Mouse (Mus musculus): ENCODE data around the gene Angptl7. TPM values are rescaled to one million over a fixed set of nuclear protein-coding genes. Genes with fewer than 3 reads are reported as not detected.

Gene Angptl7
- 10 to 100 TPM; 23.9 to 72.0 TPM for total RNA-seq (2021)
- long read RNA-seq, experiment 1, transcript Angptl7-201 (5 exons, 2,157 nt): major isoform, 144 of 200 reads
- long read RNA-seq, experiment 1, partial matches to known transcripts: 1 of 200 reads
- long read RNA-seq, experiment 1, other reads (novel, unspliced or antisense): 55 of 200 reads
- long read RNA-seq, experiment 2, transcript Angptl7-201 (5 exons, 2,157 nt): major isoform, 106 of 140 reads
- long read RNA-seq, experiment 2, partial matches to known transcripts: 2 of 140 reads
- long read RNA-seq, experiment 2, other reads (novel, unspliced or antisense): 32 of 140 reads

- DNase-seq: no peak
- intact Hi-C loops (cut with DNase I; ENCODE audit: low total_unique reads): no loop called here
Measured at GRCm38 (mm10) chr4:148500410-148500867, at the start of gene Angptl7. Angptl7 (minus strand) TSS chr4:148500460.

GRCm38 (mm10) chr4:148549106-148549505 lies 48.8 kb upstream of the Angptl7 start:
- no peak for DNase-seq
- intact Hi-C loops (cut with DNase I; ENCODE audit: low total_unique reads): loop anchor here (10.0 kb wide), 1 partner anchor 74 kb away; no protein-coding TSS in a partner anchor

- intact Hi-C loops (cut with DNase I; ENCODE audit: low total_unique reads): no loop called here
- no peak for DNase-seq
Measured at GRCm38 (mm10) chr4:148535876-148536275, 35.6 kb upstream of the Angptl7 start.

- no peak for DNase-seq
- intact Hi-C loops (cut with DNase I; ENCODE audit: low total_unique reads): no loop called here
Measured at GRCm38 (mm10) chr4:148533613-148534328, 33.5 kb upstream of the Angptl7 start.

GRCm38 (mm10) chr4:148532516-148532915 lies 32.3 kb upstream of the Angptl7 start:
- no peak for DNase-seq
- intact Hi-C loops (cut with DNase I; ENCODE audit: low total_unique reads): no loop called here

- intact Hi-C loops (cut with DNase I; ENCODE audit: low total_unique reads): no loop called here
- DNase-seq: no peak
Measured at GRCm38 (mm10) chr4:148531341-148531740, 31.1 kb upstream of the Angptl7 start.

- intact Hi-C loops (cut with DNase I; ENCODE audit: low total_unique reads): no loop called here
Measured at GRCm38 (mm10) chr4:148530778-148531177, 30.5 kb upstream of the Angptl7 start.

GRCm38 (mm10) chr4:148530351-148530750 lies 30.1 kb upstream of the Angptl7 start:
- intact Hi-C loops (cut with DNase I; ENCODE audit: low total_unique reads): no loop called here
- DNase-seq: no peak

More at GRCm38 (mm10) chr4:148530778-148531177, 30.5 kb upstream of the Angptl7 start:
- DNase-seq: no peak

- DNase-seq: peak; percentile 50
- intact Hi-C loops (cut with DNase I; ENCODE audit: low total_unique reads): no loop called here
Measured at GRCm38 (mm10) chr4:148527158-148527910, 27.1 kb upstream of the Angptl7 start.

- intact Hi-C loops (cut with DNase I; ENCODE audit: low total_unique reads): no loop called here
Measured at GRCm38 (mm10) chr4:148523538-148523937, 23.3 kb upstream of the Angptl7 start.

GRCm38 (mm10) chr4:148518235-148518795 lies 18.1 kb upstream of the Angptl7 start:
- no peak for DNase-seq
- intact Hi-C loops (cut with DNase I; ENCODE audit: low total_unique reads): no loop called here

More at GRCm38 (mm10) chr4:148523538-148523937, 23.3 kb upstream of the Angptl7 start:
- DNase-seq: peak; percentile 33

- intact Hi-C loops (cut with DNase I; ENCODE audit: low total_unique reads): no loop called here
- DNase-seq: no peak
Measured at GRCm38 (mm10) chr4:148517809-148518208, 17.5 kb upstream of the Angptl7 start.

GRCm38 (mm10) chr4:148515313-148515712 lies 15.1 kb upstream of the Angptl7 start:
- no peak for DNase-seq
- intact Hi-C loops (cut with DNase I; ENCODE audit: low total_unique reads): no loop called here

- intact Hi-C loops (cut with DNase I; ENCODE audit: low total_unique reads): no loop called here
- peak; percentile 52 for DNase-seq
Measured at GRCm38 (mm10) chr4:148513021-148513559, 12.8 kb upstream of the Angptl7 start.

GRCm38 (mm10) chr4:148511334-148511733 lies 11.1 kb upstream of the Angptl7 start:
- no peak for DNase-seq
- intact Hi-C loops (cut with DNase I; ENCODE audit: low total_unique reads): no loop called here

- peak; percentile 50 for DNase-seq
- intact Hi-C loops (cut with DNase I; ENCODE audit: low total_unique reads): no loop called here
Measured at GRCm38 (mm10) chr4:148510691-148511090, 10.4 kb upstream of the Angptl7 start.

GRCm38 (mm10) chr4:148509450-148510084 lies 9.3 kb upstream of the Angptl7 start:
- intact Hi-C loops (cut with DNase I; ENCODE audit: low total_unique reads): no loop called here
- no peak for DNase-seq

GRCm38 (mm10) chr4:148508084-148508849 lies 8.0 kb upstream of the Angptl7 start:
- DNase-seq: no peak
- intact Hi-C loops (cut with DNase I; ENCODE audit: low total_unique reads): no loop called here

All from gastrocnemius, postnatal 14 days (tissue).